Mouse (Mus musculus) cerebellum, adult 2 months (tissue): ENCODE data around the gene Aen.

ENCODE experiments used
- CTCF ChIP-seq: fragments of 200-500 bp; IDR thresholded peaks from 2 replicates; pipeline ENCODE4 v1.5.1; 2011; ENCODE audit warnings: low read depth, mild to moderate bottlenecking, control low read depth, low read length, moderate library complexity, borderline replicate concordance; ENCODE audit not compliant: insufficient read depth
- POLR2A ChIP-seq: fragments of 200-500 bp; IDR thresholded peaks from 2 replicates; pipeline ENCODE4 v1.6.1; 2011; ENCODE audit warnings: low read length, control low read depth, borderline replicate concordance; ENCODE audit not compliant: insufficient read depth

- TF ChIP-seq CTCF (no peak), POLR2A (no peak)
These were observed 15.6 kb downstream of the Aen start for GRCm38 (mm10) chr7:78911209-78911608.
